Mouse (Mus musculus): ENCODE results near the gene Znrf2. TPM values are rescaled to one million over a fixed set of nuclear protein-coding genes. Genes with fewer than 3 reads are reported as not detected.

Gene Znrf2
- polyA plus RNA-seq, 1 experiment from 2014 or later, result 4.4 TPM

DNA sequence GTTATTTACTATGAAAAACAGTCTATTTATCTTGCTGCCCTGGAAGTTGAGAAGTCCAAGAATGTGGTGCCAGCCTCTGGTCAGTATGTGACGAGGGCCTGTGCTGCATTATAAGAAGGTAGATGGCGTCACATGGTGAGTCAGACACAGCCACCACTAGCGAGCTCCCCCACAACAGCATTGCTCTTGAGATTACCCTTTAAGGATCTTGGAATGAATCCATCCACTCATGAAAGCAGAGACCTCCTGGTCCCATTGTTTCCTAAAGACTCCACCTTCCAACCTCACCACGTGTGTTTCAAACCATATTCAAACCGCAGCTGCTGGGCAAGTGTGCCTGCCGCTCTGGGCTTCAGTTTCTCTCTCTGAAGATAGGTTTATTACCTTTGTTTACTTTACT lies 28.2 kb upstream of the Znrf2 start:
- Histone ChIP-seq H3K4me1 (peaks cover 7% of the 10 kb centered on the region), H3K27me3 (no peaks in the 10 kb centered on the region), H3K27ac (replicated peaks) (no peak overlapping the region), H3K36me3 (no peaks in the 10 kb centered on the region), H3K9ac (replicated peaks) (no peak overlapping the region), H3K4me3 (no peak overlapping the region), H3K9me3 (no peaks in the 10 kb centered on the region), H3K4me2 (replicated peaks) (no peak overlapping the region)
- 65% methylated on average over 6 of the region's 6 CpGs for WGBS
- no peak for ATAC-seq (ENCODE audit: low FRiP score, low read depth)

DNA sequence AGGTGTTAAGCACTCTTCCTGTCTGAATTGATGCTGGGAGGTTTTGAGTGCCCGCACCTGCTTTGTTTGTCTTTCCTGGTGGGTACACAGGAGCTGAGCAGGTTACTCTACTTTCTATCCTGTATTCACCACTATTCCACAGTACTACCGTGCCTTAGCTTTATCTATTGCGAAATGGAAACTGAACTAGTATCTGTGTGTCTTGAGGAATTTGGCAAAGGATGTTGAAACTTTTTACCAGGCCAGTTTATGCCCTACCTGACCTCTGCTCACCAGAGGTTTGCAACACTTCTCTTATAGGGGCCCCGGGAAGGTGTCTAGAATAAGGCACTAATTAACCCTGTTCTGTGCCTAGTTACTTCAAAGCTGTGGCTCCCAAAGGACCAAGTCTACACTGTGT lies 27.6 kb upstream of the Znrf2 start:
- Histone ChIP-seq H3K27ac (replicated peaks) (no peak overlapping the region), H3K4me2 (replicated peaks) (no peak overlapping the region), H3K4me3 (no peak overlapping the region), H3K27me3 (no peaks in the 10 kb centered on the region), H3K36me3 (no peaks in the 10 kb centered on the region), H3K9me3 (no peaks in the 10 kb centered on the region), H3K9ac (replicated peaks) (no peak overlapping the region), H3K4me1 (peaks cover 7% of the 10 kb centered on the region)
- ATAC-seq (ENCODE audit: low FRiP score, low read depth), result no peak
- 89% methylated on average over 4 of the region's 4 CpGs for WGBS

DNA sequence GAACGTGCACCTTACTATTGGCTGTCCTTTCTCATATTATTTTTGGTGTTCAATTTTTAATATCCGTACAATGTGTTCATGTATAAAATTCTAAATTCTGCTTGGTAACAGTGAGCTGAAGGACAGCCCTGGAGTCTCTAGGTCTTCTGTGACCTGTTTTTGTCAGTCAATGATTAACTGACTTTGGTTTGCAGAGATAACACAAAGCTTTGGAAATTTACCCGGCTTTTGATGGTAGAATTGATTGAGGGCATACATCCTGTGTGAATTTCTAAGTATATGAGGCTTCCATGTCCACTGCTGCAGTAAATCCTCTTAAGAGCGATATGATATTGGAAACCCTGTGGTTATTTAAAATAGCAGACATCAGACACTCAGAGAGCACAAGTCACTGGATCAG lies 26.6 kb upstream of the Znrf2 start:
- WGBS, result 89% methylated on average over 4 of the region's 4 CpGs
- H3K4me1 ChIP-seq, result peaks cover 4% of the 10 kb centered on the region
- no peaks in the 10 kb centered on the region for H3K36me3 ChIP-seq

DNA sequence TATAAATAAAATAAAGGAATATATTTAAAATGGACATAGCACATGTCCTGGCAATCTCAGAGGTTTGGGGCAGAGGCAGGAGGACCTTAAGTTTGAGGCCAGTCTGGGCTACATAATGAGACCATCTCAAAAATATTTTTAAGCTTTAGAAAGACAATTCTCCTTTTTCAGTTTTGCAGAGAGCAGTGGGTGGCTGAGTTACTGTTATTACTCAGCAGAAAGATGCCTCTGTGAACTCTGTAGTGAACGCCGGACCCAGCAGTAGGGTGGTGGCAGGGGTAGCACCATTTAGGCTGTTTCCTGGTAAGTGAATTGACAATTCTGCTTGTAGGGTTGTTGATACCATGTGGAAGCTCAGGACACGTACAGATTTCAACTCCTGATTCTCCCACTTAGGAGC lies 22.9 kb upstream of the Znrf2 start:
- H3K4me3 ChIP-seq, result no peak overlapping the region
- WGBS, result 90% methylated on average over 3 of the region's 3 CpGs

More for the DNA sequence above, 26.6 kb upstream of the Znrf2 start:
- ATAC-seq (ENCODE audit: low FRiP score, low read depth), result no peak
- Histone ChIP-seq H3K4me2 (replicated peaks) (no peak overlapping the region), H3K4me3 (no peak overlapping the region), H3K27me3 (no peaks in the 10 kb centered on the region), H3K9me3 (no peaks in the 10 kb centered on the region), H3K9ac (replicated peaks) (no peak overlapping the region), H3K27ac (replicated peaks) (no peak overlapping the region)

DNA sequence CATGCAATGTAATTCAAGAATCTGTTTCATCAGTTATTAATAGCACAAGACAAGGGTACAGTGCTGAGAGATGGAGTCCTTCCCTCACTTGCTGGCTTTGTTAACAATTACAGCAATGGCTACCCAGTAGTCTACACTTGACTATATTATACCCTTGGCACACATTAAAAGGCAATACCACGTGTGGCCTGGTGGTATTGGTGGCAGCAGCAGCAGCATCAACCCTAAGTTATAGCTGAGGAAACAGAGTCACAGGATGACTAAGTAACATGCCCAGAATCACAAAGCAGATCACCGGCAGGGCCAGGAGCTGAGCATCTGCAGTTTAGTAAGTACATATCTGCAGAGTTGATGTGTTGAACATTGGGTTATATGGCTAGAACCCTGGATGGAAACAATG lies 22.3 kb upstream of the Znrf2 start:
- ATAC-seq (ENCODE audit: low FRiP score, low read depth), result no peak
- no peaks in the 10 kb centered on the region for H3K9me3 ChIP-seq
- no peaks in the 10 kb centered on the region for H3K4me1 ChIP-seq
- no peak overlapping the region for H3K9ac ChIP-seq (replicated peaks)
- no peak overlapping the region for H3K4me2 ChIP-seq (replicated peaks)
- no peak overlapping the region for H3K27ac ChIP-seq (replicated peaks)
- 65% methylated on average over 2 of the region's 2 CpGs for WGBS
- no peaks in the 10 kb centered on the region for H3K36me3 ChIP-seq
- H3K4me3 ChIP-seq, result no peak overlapping the region
- no peaks in the 10 kb centered on the region for H3K27me3 ChIP-seq

More for the DNA sequence above, 22.9 kb upstream of the Znrf2 start:
- H3K4me1 ChIP-seq, result no peaks in the 10 kb centered on the region
- H3K9ac ChIP-seq (replicated peaks), result no peak overlapping the region
- no peak for ATAC-seq (ENCODE audit: low FRiP score, low read depth)
- no peaks in the 10 kb centered on the region for H3K9me3 ChIP-seq
- H3K27me3 ChIP-seq, result no peaks in the 10 kb centered on the region
- no peak overlapping the region for H3K4me2 ChIP-seq (replicated peaks)
- H3K36me3 ChIP-seq, result no peaks in the 10 kb centered on the region
- H3K27ac ChIP-seq (replicated peaks), result no peak overlapping the region

DNA sequence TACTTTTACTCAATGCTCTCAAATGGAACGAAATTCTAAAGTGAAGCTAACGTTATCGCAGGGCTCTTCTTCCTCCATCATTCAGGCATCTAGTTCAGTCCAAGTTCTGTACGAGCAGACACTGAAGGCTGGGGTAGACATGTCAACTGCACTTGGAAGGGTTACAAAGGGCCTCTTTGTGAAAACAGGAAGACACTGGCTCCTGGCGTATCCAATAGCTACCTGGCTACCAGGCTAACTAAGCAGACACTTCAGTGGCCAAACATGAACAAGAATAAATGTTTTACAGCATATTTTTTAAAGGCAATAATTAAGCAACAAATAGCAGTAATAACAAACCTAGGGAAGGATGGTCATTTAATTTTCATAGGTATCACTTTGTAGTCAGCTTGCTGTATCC lies 21.7 kb upstream of the Znrf2 start:
- ATAC-seq (ENCODE audit: low FRiP score, low read depth), result no peak
- H3K27me3 ChIP-seq, result no peaks in the 10 kb centered on the region
- H3K27ac ChIP-seq (replicated peaks), result no peak overlapping the region
- H3K36me3 ChIP-seq, result no peaks in the 10 kb centered on the region
- WGBS, result 87% methylated on average over 5 of the region's 5 CpGs
- H3K4me2 ChIP-seq (replicated peaks), result no peak overlapping the region
- H3K9me3 ChIP-seq, result no peaks in the 10 kb centered on the region
- no peaks in the 10 kb centered on the region for H3K4me1 ChIP-seq
- H3K4me3 ChIP-seq, result no peak overlapping the region
- no peak overlapping the region for H3K9ac ChIP-seq (replicated peaks)

DNA sequence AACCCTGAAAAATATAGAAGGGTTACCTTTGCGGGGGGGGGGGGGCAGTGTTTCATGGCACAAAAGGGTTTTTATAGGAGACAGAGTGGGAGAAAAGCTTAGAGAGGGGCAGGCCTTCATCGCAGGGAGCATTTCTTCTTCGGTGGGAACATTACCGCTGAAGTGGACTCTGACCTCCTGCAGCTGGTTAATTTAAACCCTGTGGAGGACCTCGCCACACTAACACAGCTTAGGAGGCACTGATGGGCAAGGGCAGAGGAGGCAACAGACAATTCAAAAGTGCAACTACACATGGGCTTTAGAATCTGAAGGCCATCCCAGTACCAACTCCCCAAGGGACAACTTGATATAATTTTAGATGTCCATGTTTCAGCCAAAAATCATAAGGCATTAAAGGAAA lies 20.7 kb upstream of the Znrf2 start:
- H3K36me3 ChIP-seq, result no peaks in the 10 kb centered on the region
- H3K9me3 ChIP-seq, result no peaks in the 10 kb centered on the region
- no peaks in the 10 kb centered on the region for H3K4me1 ChIP-seq
- no peak overlapping the region for H3K4me2 ChIP-seq (replicated peaks)
- H3K4me3 ChIP-seq, result no peak overlapping the region
- H3K27ac ChIP-seq (replicated peaks), result no peak overlapping the region
- no peaks in the 10 kb centered on the region for H3K27me3 ChIP-seq
- no peak overlapping the region for H3K9ac ChIP-seq (replicated peaks)
- WGBS, result 70% methylated on average over 5 of the region's 5 CpGs
- ATAC-seq (ENCODE audit: low FRiP score, low read depth), result no peak

DNA sequence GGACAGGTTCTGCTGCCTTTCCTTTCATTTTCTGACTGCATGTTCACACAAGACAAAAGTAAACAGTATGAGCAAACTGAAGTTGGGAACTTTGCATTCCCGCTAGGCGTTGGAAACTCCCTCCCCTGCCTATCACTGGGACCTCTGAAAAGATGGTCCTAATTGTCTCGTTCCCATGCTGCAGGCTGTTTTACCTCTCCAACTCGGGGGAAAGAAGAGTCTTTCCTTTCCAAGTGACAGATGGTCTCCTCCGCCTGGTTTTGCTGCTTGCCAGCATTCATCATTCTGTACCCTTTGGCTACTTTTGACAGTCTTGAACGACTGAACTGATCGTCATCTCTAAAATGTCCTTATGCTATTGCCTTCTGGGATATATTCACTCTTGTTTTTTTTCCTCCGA lies 14.4 kb upstream of the Znrf2 start:
- Histone ChIP-seq H3K4me2 (replicated peaks) (no peak overlapping the region), H3K4me1 (no peaks in the 10 kb centered on the region), H3K27me3 (no peaks in the 10 kb centered on the region), H3K9me3 (no peaks in the 10 kb centered on the region), H3K9ac (replicated peaks) (no peak overlapping the region), H3K27ac (replicated peaks) (no peak overlapping the region), H3K36me3 (no peaks in the 10 kb centered on the region), H3K4me3 (no peak overlapping the region)
- 80% methylated on average over 8 of the region's 8 CpGs for WGBS
- no peak for ATAC-seq (ENCODE audit: low FRiP score, low read depth)

DNA sequence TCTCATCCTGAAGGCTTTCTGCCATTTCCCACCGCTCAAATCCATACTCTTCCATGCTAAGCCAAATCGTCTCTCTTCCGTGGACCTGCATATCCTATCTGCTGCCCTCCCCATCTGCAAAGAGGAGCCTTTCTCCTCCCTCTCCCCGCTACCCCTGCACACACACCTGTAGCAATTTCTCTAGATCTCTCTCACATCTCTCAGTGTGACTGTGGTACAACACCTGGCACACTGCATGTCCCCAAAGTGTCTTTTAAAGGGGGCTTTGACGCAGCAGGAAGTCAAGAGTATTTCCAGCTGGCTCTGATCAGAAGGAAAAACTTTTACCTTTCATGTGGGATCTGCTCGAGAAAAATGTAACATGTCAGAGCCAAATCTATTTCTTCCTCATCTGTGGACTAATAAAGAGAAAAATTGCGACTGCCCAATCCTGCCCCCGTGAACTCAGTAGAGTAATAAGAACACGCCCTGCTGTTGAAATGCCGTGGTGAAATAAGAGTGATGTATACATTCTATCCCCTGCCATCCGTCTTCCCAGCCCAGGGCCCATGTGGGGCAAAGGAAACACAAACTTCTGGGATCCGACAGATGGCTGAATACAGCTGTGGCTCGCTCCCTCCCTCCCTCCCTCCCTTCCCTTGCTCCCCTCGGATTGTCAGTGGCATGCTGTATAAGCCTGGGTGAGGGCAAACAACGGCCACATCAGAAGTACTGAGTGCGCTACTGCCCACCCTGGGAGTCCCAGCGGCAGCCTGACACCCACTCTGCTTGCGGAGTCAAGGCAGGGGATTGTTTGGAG lies 12.5 kb upstream of the Znrf2 start:
- H3K27me3 ChIP-seq, result no peaks in the 10 kb centered on the region
- H3K4me3 ChIP-seq, result no peak overlapping the region
- H3K9ac ChIP-seq (replicated peaks), result no peak overlapping the region
- WGBS, result 64% methylated on average over 18 of the region's 18 CpGs
- no peak overlapping the region for H3K4me2 ChIP-seq (replicated peaks)
- H3K9me3 ChIP-seq, result no peaks in the 10 kb centered on the region
- no peak for ATAC-seq (ENCODE audit: low FRiP score, low read depth)
- no peak overlapping the region for H3K27ac ChIP-seq (replicated peaks)
- H3K4me1 ChIP-seq, result no peaks in the 10 kb centered on the region
- H3K36me3 ChIP-seq, result no peaks in the 10 kb centered on the region

DNA sequence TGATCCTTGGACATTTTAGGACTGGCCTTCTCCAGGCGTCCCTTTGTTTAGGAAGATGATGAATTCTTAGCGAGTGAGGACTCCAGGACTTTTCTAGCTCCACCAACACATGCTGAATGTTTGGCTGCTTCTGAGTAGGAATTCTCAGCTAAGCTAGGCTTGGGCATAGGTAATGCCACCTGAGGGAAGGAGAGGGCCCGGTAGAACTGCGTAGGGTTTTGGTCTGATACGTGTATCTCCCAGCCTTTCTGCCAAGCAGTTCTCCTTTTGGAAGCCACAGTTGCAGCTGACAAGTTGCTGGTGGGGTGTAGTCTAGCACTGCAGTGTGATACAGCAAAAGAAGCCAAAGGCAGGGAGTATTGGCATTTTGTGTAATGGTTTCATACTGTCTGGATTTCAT lies 10.9 kb upstream of the Znrf2 start:
- no peak overlapping the region for H3K27ac ChIP-seq (replicated peaks)
- WGBS, result 79% methylated on average over 5 of the region's 5 CpGs
- no peaks in the 10 kb centered on the region for H3K36me3 ChIP-seq
- H3K9me3 ChIP-seq, result no peaks in the 10 kb centered on the region
- H3K4me2 ChIP-seq (replicated peaks), result no peak overlapping the region
- no peak for ATAC-seq (ENCODE audit: low FRiP score, low read depth)
- no peak overlapping the region for H3K4me3 ChIP-seq
- no peaks in the 10 kb centered on the region for H3K27me3 ChIP-seq
- H3K4me1 ChIP-seq, result no peaks in the 10 kb centered on the region
- no peak overlapping the region for H3K9ac ChIP-seq (replicated peaks)

DNA sequence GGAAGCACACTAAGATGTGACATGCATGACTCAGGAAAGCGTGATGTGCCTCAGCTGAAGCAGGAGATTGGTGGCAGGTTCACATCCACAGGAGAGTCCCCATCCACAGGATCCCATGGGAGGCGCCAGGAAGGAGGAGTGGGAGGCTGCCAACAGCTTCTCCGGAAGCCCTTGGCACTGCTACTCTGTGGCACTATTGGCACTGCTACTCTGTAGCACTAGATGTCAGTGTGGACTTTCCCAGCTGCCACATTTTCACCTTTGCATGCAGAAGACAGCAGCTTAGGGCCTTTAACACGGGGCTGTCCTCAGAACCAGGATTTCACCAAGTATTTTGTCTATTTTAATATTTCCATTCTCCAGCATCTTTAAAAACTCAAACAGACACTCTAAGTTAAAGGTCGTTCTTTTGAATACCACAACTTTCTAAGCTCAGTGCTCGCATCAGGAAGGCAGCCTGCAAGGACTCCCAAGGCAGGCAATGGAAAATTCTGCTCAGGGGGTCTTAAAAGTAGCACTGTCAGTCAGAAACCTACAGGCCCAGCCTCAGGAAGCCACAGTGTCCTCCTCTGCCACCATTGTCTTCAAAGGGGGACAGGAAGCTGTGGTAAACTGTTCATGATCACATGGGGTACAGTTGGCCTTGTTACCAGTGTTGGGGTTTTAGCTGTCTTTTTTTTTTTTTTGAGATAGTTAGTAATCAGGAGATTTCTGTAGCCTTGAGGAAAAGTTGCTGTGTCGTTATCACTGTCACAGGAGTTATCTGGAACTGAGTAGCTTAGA lies 7.0 kb upstream of the Znrf2 start:
- H3K4me3 ChIP-seq, result no peak overlapping the region
- 70% methylated on average over 7 of the region's 7 CpGs for WGBS
- H3K9me3 ChIP-seq, result no peaks in the 10 kb centered on the region
- ATAC-seq (ENCODE audit: low FRiP score, low read depth), result no peak
- H3K4me2 ChIP-seq (replicated peaks), result no peak overlapping the region
- H3K27ac ChIP-seq (replicated peaks), result no peak overlapping the region
- 0 out of 2 replicates have a peak, but pooled peaks cover 4% of the 10 kb centered on the region for H3K4me1 ChIP-seq
- no peaks in the 10 kb centered on the region for H3K36me3 ChIP-seq
- no peak overlapping the region for H3K9ac ChIP-seq (replicated peaks)
- H3K27me3 ChIP-seq, result peaks cover 3% of the 10 kb centered on the region; the same call in 1 of the 2 replicates

DNA sequence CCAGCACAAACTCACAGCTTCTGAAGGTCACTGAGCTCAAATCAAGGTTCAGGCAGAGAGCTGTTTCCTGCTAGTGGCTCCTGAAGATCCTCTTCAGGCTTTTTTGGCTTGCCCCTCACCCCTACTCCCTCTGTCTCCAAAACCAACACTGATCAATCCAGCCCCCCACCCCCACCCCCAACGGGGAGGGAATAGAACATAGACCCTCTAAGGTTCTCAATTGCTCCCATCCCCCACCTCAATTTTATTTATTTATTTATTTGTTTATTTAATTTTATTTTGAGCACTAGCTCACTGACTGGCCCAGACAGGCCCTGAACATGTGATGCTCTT lies 6.4 kb upstream of the Znrf2 start:
- 63% methylated on average over 1 of the region's 1 CpGs for WGBS
- Histone ChIP-seq H3K27me3 (peaks cover 3% of the 10 kb centered on the region; the same call in 1 of the 2 replicates), H3K9me3 (no peaks in the 10 kb centered on the region), H3K4me2 (replicated peaks) (no peak overlapping the region), H3K27ac (replicated peaks) (no peak overlapping the region), H3K9ac (replicated peaks) (no peak overlapping the region), H3K4me1 (0 out of 2 replicates have a peak, but pooled peaks cover 4% of the 10 kb centered on the region), H3K4me3 (no peak overlapping the region), H3K36me3 (no peaks in the 10 kb centered on the region)
- ATAC-seq (ENCODE audit: low FRiP score, low read depth), result no peak

Data from midbrain, embryonic 12.5 days (tissue).